Mouse (Mus musculus): ENCODE results near the gene Gpkow.

The Gpkow gene

DNA sequence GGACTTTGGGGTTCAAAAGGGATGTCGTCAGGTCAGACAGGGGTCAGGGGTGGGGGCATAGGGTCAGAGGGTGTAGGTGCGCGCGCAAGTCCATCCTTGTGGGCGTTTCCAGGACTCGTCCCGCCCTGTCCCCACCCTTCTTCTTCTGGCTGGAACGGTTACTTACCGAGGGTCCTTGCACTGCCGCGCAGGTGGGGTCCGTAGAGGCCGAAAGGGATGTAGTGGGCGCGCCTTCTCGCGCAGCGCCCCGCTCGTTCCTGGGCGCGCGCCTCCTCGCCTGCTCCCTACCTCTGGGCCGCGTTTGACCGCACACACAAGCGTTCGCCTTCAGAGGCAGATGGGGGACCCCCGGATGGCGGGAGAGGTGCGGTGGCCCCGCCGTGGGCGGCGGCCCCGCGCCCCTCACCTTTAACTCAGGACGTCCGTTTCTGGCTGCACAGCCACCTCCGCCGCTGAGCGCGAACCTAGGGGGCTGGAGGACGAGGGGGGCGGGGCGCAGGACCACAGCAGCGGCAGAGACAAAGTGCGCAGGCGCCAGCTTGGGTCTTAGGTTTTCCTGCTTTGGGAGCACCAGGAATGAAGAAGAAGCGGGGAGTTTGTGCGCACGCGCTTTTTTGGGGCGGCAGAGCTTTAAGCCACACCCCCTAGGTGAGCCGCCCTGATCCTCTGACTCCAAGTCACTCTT, 53.6 kb downstream of the Gpkow start, which contains the start of gene Ccdc120:
TSS of gene Ccdc120 (minus strand) at position 474 of the 685 bp plus-strand sequence.
- peak; percentile 39 to 44 for DNase-seq

DNA sequence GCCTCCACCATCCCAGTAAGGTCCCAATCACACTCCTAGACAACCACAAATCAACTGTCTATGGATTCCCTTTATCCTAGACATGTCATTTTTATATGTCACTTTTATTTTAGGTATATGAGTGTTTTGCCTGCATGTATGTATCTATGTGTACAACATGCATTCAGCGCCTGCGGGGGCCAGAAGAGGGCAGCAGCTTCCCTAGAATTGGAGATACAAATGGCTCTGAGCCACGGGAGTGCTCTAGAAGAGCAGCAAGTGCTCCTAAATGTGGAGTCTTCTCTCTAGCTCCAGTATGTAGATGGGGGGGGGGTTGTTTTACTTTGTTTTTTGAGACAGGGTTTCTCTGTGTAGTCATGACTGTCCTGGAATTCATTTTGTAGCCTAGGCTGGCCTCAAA, 56.7 kb downstream of the Gpkow start:
- DNase-seq = peak in 1 of 2 experiments; percentile 33

Measured in thymus, postnatal 36 days (tissue).